Mouse (Mus musculus): ENCODE data around the gene Laptm4a. TPM values are rescaled to one million over a fixed set of nuclear protein-coding genes. Genes with fewer than 3 reads are reported as not detected.

The Laptm4a gene
- total and polyA plus RNA-seq, 2 experiments = 155 to 197 TPM

- H3K27ac ChIP-seq (replicated peaks; ENCODE audit: insufficient read depth, low read depth, low read length) = no peak overlapping the region
- H3K4me3 ChIP-seq (ENCODE audit: insufficient read depth, low read depth, low read length) = no peak overlapping the region
- DNase-seq (ENCODE audit: extremely low read depth, low read depth, low spot score) = no peak
- H3K4me1 ChIP-seq (ENCODE audit: control insufficient read depth, insufficient read depth, low read length) = peaks cover 3% of the 10 kb centered on the region; the same call in 1 of the 2 replicates
- 89% methylated on average over 3 of the region's 3 CpGs for WGBS
- no peak overlapping the region for H3K9ac ChIP-seq (ENCODE audit: low read depth, low read length)
- TF ChIP-seq POLR2A (IDR thresholded peaks at IDR 0.05; ENCODE audit: extremely low read depth, insufficient read depth, low read length) (no peak), CTCF (IDR thresholded peaks at IDR 0.05; ENCODE audit: low read depth, low read length) (no peak)
- H3K36me3 ChIP-seq (ENCODE audit: control insufficient read depth, insufficient read depth, low read length) = peaks cover 4% of the 10 kb centered on the region; the same call in 1 of the 2 replicates
- H3K27me3 ChIP-seq (ENCODE audit: control insufficient read depth, insufficient read depth, low read length) = no peaks in the 10 kb centered on the region
- H3K79me2 ChIP-seq (ENCODE audit: control insufficient read depth, insufficient read depth, low read length) = no peaks in the 10 kb centered on the region
Measured at GRCm38 (mm10) chr12:8975076-8975475, 53.6 kb downstream of the Laptm4a start.

Other genes starting within 250 kb of the Laptm4a start
- 43.0 and 59.5 TPM in 2 replicates for gene Pum2, start 247.5 kb upstream of the Laptm4a start, total RNA-seq (2014; rRNA removed)
- 16.0 and 18.0 TPM in 2 replicates for gene Pum2, start 247.5 kb upstream of the Laptm4a start, polyA plus RNA-seq (2012; rRNA removed)
- 164 and 316 TPM in 2 replicates for gene Sdc1, start 150.3 kb upstream of the Laptm4a start, total RNA-seq (2014; rRNA removed)
- gene Sdc1, start 150.3 kb upstream of the Laptm4a start, polyA plus RNA-seq (2012; rRNA removed) = 321 and 421 TPM in 2 replicates
- gene Matn3, start 26.3 kb downstream of the Laptm4a start, total RNA-seq (2014; rRNA removed) = not detected in 2 replicates
- gene Matn3, start 26.3 kb downstream of the Laptm4a start, polyA plus RNA-seq (2012; rRNA removed) = not detected in 2 replicates
- 2.9 and 3.0 TPM in 2 replicates for gene Wdr35, start 52.2 kb downstream of the Laptm4a start, total RNA-seq (2014; rRNA removed)
- 0.36 and 0.59 TPM in 2 replicates for gene Wdr35, start 52.2 kb downstream of the Laptm4a start, polyA plus RNA-seq (2012; rRNA removed)
- gene Ttc32, start 108.3 kb downstream of the Laptm4a start, total RNA-seq (2014; rRNA removed) = 22.1 and 22.2 TPM in 2 replicates
- 13.8 and 15.9 TPM in 2 replicates for gene Ttc32, start 108.3 kb downstream of the Laptm4a start, polyA plus RNA-seq (2012; rRNA removed)